Mouse (Mus musculus): ENCODE results near the gene Gnaq.

- TF ChIP-seq CTCF (IDR thresholded peaks at IDR 0.05; ENCODE audit: control insufficient read depth, insufficient read depth, low read length) (no peak), POLR2A (IDR thresholded peaks at IDR 0.05; ENCODE audit: borderline replicate concordance, control insufficient read depth, low read depth, low read length) (no peak)
Observed at GRCm38 (mm10) chr19:16085248-16085647, 47.4 kb upstream of the Gnaq start.
